Mouse (Mus musculus): Measurements from ENCODE around the gene 5730522E02Rik. TPM values are rescaled to one million over a fixed set of nuclear protein-coding genes. Genes with fewer than 3 reads are reported as not detected.

Gene 5730522E02Rik
- polyA plus RNA-seq, 1 experiment from 2014 or later: not detected

- WGBS (ENCODE audit: missing documents): 84% methylated on average over 5 of the region's 5 CpGs
- H3K36me3 ChIP-seq (ENCODE audit: inconsistent target): no peaks in the 10 kb centered on the region
- H3K4me3 ChIP-seq (ENCODE audit: inconsistent target): no peak overlapping the region
- no peak overlapping the region for H3K27ac ChIP-seq
- no peaks in the 10 kb centered on the region for H3K79me2 ChIP-seq (ENCODE audit: inconsistent target)
These were observed 210.8 kb downstream of the 5730522E02Rik start for GRCm38 (mm10) chr11:25999738-26000137.

- no peak overlapping the region for H3K4me3 ChIP-seq (ENCODE audit: inconsistent target)
- 88% methylated on average over 4 of the region's 4 CpGs for WGBS (ENCODE audit: missing documents)
- no peaks in the 10 kb centered on the region for H3K79me2 ChIP-seq (ENCODE audit: inconsistent target)
- no peak overlapping the region for H3K27ac ChIP-seq
- no peaks in the 10 kb centered on the region for H3K36me3 ChIP-seq (ENCODE audit: inconsistent target)
These were observed 213.1 kb downstream of the 5730522E02Rik start for GRCm38 (mm10) chr11:25997469-25997868.

- no peaks in the 10 kb centered on the region for H3K79me2 ChIP-seq (ENCODE audit: inconsistent target)
These were observed 216.4 kb downstream of the 5730522E02Rik start for GRCm38 (mm10) chr11:25994128-25994527.

GRCm38 (mm10) chr11:25992216-25992615 is 218.3 kb downstream of the 5730522E02Rik start:
- H3K27ac ChIP-seq: no peak overlapping the region
- H3K36me3 ChIP-seq (ENCODE audit: inconsistent target): no peaks in the 10 kb centered on the region
- H3K4me3 ChIP-seq (ENCODE audit: inconsistent target): no peak overlapping the region
- no peaks in the 10 kb centered on the region for H3K79me2 ChIP-seq (ENCODE audit: inconsistent target)
- 100% methylated on average over 1 of the region's 1 CpGs for WGBS (ENCODE audit: missing documents)

More at GRCm38 (mm10) chr11:25994128-25994527, 216.4 kb downstream of the 5730522E02Rik start:
- WGBS (ENCODE audit: missing documents): 85% methylated on average over 2 of the region's 2 CpGs
- no peak overlapping the region for H3K27ac ChIP-seq
- H3K4me3 ChIP-seq (ENCODE audit: inconsistent target): no peak overlapping the region
- H3K36me3 ChIP-seq (ENCODE audit: inconsistent target): no peaks in the 10 kb centered on the region

- 90% methylated on average over 5 of the region's 5 CpGs for WGBS (ENCODE audit: missing documents)
- Histone ChIP-seq H3K36me3 (ENCODE audit: inconsistent target) (no peaks in the 10 kb centered on the region), H3K27ac (no peak overlapping the region), H3K79me2 (ENCODE audit: inconsistent target) (no peaks in the 10 kb centered on the region), H3K4me3 (ENCODE audit: inconsistent target) (no peak overlapping the region)
These were observed 231.8 kb downstream of the 5730522E02Rik start for GRCm38 (mm10) chr11:25978736-25979276.

- 89% methylated on average over 5 of the region's 5 CpGs for WGBS (ENCODE audit: missing documents)
- no peak overlapping the region for H3K27ac ChIP-seq
- no peak overlapping the region for H3K4me3 ChIP-seq (ENCODE audit: inconsistent target)
These were observed 269.1 kb downstream of the 5730522E02Rik start for GRCm38 (mm10) chr11:25941504-25941903.

GRCm38 (mm10) chr11:25940716-25941294 is 269.8 kb downstream of the 5730522E02Rik start:
- H3K79me2 ChIP-seq (ENCODE audit: inconsistent target): no peaks in the 10 kb centered on the region
- H3K4me3 ChIP-seq (ENCODE audit: inconsistent target): no peak overlapping the region
- no peak overlapping the region for H3K27ac ChIP-seq
- no peaks in the 10 kb centered on the region for H3K36me3 ChIP-seq (ENCODE audit: inconsistent target)
- WGBS (ENCODE audit: missing documents): 86% methylated on average over 4 of the region's 4 CpGs

More at GRCm38 (mm10) chr11:25941504-25941903, 269.1 kb downstream of the 5730522E02Rik start:
- no peaks in the 10 kb centered on the region for H3K36me3 ChIP-seq (ENCODE audit: inconsistent target)
- H3K79me2 ChIP-seq (ENCODE audit: inconsistent target): no peaks in the 10 kb centered on the region

GRCm38 (mm10) chr11:25926267-25926666 is 284.3 kb downstream of the 5730522E02Rik start:
- 97% methylated on average over 2 of the region's 2 CpGs for WGBS (ENCODE audit: missing documents)
- H3K27ac ChIP-seq: no peak overlapping the region
- H3K36me3 ChIP-seq (ENCODE audit: inconsistent target): no peaks in the 10 kb centered on the region
- H3K79me2 ChIP-seq (ENCODE audit: inconsistent target): no peaks in the 10 kb centered on the region
- no peak overlapping the region for H3K4me3 ChIP-seq (ENCODE audit: inconsistent target)

- Histone ChIP-seq H3K36me3 (ENCODE audit: inconsistent target) (no peaks in the 10 kb centered on the region), H3K27ac (no peak overlapping the region), H3K4me3 (ENCODE audit: inconsistent target) (no peak overlapping the region), H3K79me2 (ENCODE audit: inconsistent target) (no peaks in the 10 kb centered on the region)
- WGBS (ENCODE audit: missing documents): 89% methylated on average over 2 of the region's 2 CpGs
These were observed 308.2 kb downstream of the 5730522E02Rik start for GRCm38 (mm10) chr11:25902321-25902720.

GRCm38 (mm10) chr11:25901666-25902065 is 308.9 kb downstream of the 5730522E02Rik start:
- no peaks in the 10 kb centered on the region for H3K79me2 ChIP-seq (ENCODE audit: inconsistent target)
- no peak overlapping the region for H3K4me3 ChIP-seq (ENCODE audit: inconsistent target)
- no peaks in the 10 kb centered on the region for H3K36me3 ChIP-seq (ENCODE audit: inconsistent target)
- 77% methylated on average over 2 of the region's 2 CpGs for WGBS (ENCODE audit: missing documents)
- H3K27ac ChIP-seq: no peak overlapping the region

GRCm38 (mm10) chr11:25893906-25894305 is 316.7 kb downstream of the 5730522E02Rik start:
- no peaks in the 10 kb centered on the region for H3K79me2 ChIP-seq (ENCODE audit: inconsistent target)
- 92% methylated on average over 3 of the region's 3 CpGs for WGBS (ENCODE audit: missing documents)
- H3K36me3 ChIP-seq (ENCODE audit: inconsistent target): no peaks in the 10 kb centered on the region

GRCm38 (mm10) chr11:25872983-25873382 is 337.6 kb downstream of the 5730522E02Rik start:
- no peak overlapping the region for H3K27ac ChIP-seq
- no peak overlapping the region for H3K4me3 ChIP-seq (ENCODE audit: inconsistent target)
- H3K36me3 ChIP-seq (ENCODE audit: inconsistent target): no peaks in the 10 kb centered on the region
- no peaks in the 10 kb centered on the region for H3K79me2 ChIP-seq (ENCODE audit: inconsistent target)

More at GRCm38 (mm10) chr11:25893906-25894305, 316.7 kb downstream of the 5730522E02Rik start:
- H3K27ac ChIP-seq: no peak overlapping the region
- no peak overlapping the region for H3K4me3 ChIP-seq (ENCODE audit: inconsistent target)

GRCm38 (mm10) chr11:25872317-25872716 is 338.2 kb downstream of the 5730522E02Rik start:
- H3K79me2 ChIP-seq (ENCODE audit: inconsistent target): no peaks in the 10 kb centered on the region
- no peak overlapping the region for H3K27ac ChIP-seq
- 42% methylated on average over 4 of the region's 4 CpGs for WGBS (ENCODE audit: missing documents)
- H3K36me3 ChIP-seq (ENCODE audit: inconsistent target): no peaks in the 10 kb centered on the region
- H3K4me3 ChIP-seq (ENCODE audit: inconsistent target): no peak overlapping the region

GRCm38 (mm10) chr11:25866292-25866691 is 344.3 kb downstream of the 5730522E02Rik start:
- H3K79me2 ChIP-seq (ENCODE audit: inconsistent target): no peaks in the 10 kb centered on the region
- no peaks in the 10 kb centered on the region for H3K36me3 ChIP-seq (ENCODE audit: inconsistent target)
- H3K27ac ChIP-seq: no peak overlapping the region
- no peak overlapping the region for H3K4me3 ChIP-seq (ENCODE audit: inconsistent target)
- WGBS (ENCODE audit: missing documents): 52% methylated on average over 2 of the region's 2 CpGs

GRCm38 (mm10) chr11:25862686-25863085 is 347.9 kb downstream of the 5730522E02Rik start:
- Histone ChIP-seq H3K79me2 (ENCODE audit: inconsistent target) (no peaks in the 10 kb centered on the region), H3K27ac (no peak overlapping the region), H3K4me3 (ENCODE audit: inconsistent target) (no peak overlapping the region), H3K36me3 (ENCODE audit: inconsistent target) (no peaks in the 10 kb centered on the region)
- WGBS (ENCODE audit: missing documents): 14% methylated on average over 9 of the region's 9 CpGs
